Mouse (Mus musculus) gastrocnemius, adult 2 months (tissue): ENCODE measurements around the gene Actl10. TPM values are rescaled to one million over a fixed set of nuclear protein-coding genes. Genes with fewer than 3 reads are reported as not detected.
A peak's percentile ranks its signal among the peaks of the same experiment; 100 is the strongest.

ENCODE experiments used
- DNase-seq: peaks from one replicate; pipeline ENCODE4 v3.0.0; 2022
- H3K27ac ChIP-seq: fragments of 200-600 bp; 2 replicates; pipeline ENCODE4 v1.8.1; 2022; ENCODE audit warnings: mild to moderate bottlenecking
- H3K4me3 ChIP-seq: fragments of 200-600 bp; 2 replicates; pipeline ENCODE4 v1.8.1; 2022; ENCODE audit warnings: mild to moderate bottlenecking, moderate library complexity
- CTCF ChIP-seq: fragments of 200-600 bp; IDR thresholded peaks from 2 replicates; pipeline ENCODE4 v1.8.1; 2022; ENCODE audit warnings: antibody characterized with exemption, mild to moderate bottlenecking, moderate library complexity
- intact Hi-C: fragments of 180-260 bp; cut with DNase I; formaldehyde crosslinking; loops from one replicate; pipeline ENCODE4 v1.15.1; 2025
- total RNA-seq, 2 experiments: library from RNA; stranded (reverse); gene quantifications; 2 replicates each; pipeline ENCODE4 v1.2.3; 2021

Actl10 gene
- total RNA-seq, 2 experiments from 2014 or later, result not detected

DNA sequence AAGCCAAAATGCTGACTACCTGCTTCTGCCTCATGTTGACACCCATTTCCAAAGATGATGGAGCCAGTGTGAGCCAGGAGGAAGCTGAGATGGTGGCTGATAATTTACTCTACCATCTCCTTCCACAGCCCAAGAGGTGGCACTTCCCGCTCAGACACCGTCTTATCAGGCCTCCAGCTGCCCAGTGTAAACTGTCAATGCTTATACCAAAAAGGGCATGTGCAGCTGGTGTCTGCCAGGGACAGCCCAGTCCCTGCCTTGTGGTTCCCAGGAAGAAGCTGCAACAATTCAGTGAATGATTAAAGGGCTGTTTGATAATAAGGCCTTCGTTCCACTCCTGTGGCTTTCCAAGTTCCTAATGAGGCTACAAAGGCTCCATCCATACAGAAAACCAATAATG is 12.9 kb upstream of the Actl10 start:
- TF ChIP-seq CTCF, result no peak
- no peak overlapping the region for H3K27ac ChIP-seq
- H3K4me3 ChIP-seq, result no peak overlapping the region
- intact Hi-C loops, result loop anchor here (2.0 kb wide), 1 partner anchor 122 kb away; no protein-coding TSS in a partner anchor
- DNase-seq, result no peak

GRCm38 (mm10) chr2:154539720-154540119 is 11.9 kb upstream of the Actl10 start:
- DNase-seq, result peak; percentile 46
- Histone ChIP-seq H3K4me3 (no peak overlapping the region), H3K27ac (no peak overlapping the region)
- intact Hi-C loops, result loop anchor here (2.0 kb wide), 1 partner anchor 123 kb away; no protein-coding TSS in a partner anchor
- peak; percentile 71 for TF ChIP-seq CTCF

DNA sequence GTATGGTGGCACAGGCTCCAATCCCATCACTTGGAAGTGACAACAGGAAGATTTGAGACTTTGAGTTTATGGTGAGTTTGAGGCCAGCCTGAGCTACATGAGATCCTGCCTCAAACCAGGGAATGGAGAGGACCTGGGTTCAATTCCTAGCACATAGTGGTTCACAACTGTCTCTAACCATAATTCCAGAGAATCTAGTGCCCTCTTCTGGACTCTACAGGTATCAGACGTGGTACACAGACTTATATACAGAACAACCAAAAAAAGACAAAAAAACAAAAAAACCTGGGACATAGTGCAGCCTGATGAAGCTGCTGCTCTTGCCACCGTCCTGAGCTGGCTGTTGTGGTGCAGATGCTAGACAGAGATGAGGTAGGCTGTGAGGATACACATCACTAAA is 9.9 kb upstream of the Actl10 start:
- intact Hi-C loops, result no loop called here
- Histone ChIP-seq H3K27ac (no peak overlapping the region), H3K4me3 (no peak overlapping the region)
- DNase-seq, result no peak
- TF ChIP-seq CTCF, result peak; percentile 23; the same call in 1 of the 2 replicates

DNA sequence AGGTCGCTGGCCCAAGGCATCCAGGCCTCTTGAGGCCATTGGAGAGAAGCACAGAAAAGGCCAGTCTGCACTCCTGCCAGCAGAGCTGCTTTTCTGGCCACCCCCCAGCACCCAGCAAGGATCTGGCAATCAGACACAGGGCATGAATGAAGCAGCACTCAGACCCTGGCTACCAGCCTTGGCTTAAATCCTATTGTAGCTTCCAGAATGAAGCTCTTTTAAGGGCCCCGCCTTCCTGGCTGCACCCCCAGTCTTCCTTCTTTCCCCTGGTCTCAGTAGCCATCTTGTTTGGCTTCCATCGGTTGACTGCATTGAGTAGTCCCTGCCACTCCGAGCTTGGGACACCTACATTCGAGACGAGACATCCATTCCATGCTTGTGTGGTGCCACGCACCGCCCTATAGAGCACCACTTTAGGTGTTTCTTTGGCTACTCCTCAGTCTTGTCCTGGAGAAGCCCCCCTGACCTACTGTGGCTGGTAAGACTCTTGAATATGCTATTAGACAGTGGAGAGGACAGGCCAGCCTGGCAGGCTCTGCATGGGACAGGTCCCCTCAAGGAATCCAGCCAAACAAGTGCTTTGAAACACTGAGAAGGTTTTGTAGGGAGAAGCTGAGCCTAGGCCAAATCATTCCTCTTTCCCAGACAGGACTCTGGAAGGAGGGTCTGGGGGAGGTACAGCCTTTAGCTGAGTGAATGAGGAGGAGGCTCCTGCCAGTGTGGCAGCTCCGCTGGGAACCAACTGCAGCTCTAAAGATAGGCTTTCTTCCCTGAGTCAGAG is 7.8 kb upstream of the Actl10 start:
- TF ChIP-seq CTCF, result no peak
- intact Hi-C loops, result no loop called here
- H3K4me3 ChIP-seq, result no peak overlapping the region
- DNase-seq, result peak; percentile 84
- peak overlapping the region; percentile 46 for H3K27ac ChIP-seq

DNA sequence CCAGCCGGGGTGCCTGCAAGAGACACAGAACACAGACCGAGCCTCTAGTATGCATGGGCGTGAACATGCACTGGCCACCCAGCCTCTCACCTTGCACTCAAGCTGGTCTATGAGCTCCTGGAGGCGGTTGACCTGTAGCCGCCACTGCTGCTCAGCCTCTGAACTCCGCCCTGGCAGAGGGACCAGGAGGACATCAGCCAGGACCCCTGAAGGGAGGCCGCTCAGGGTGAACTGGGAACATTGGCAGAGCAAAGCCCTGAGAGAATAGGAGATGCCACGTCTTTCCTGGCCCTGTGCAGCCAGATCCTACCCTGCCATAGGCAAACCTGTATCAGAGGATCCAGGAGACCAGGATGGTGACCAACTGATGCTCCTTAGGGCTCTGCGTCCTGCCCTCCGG is 4.9 kb upstream of the Actl10 start, which contains the start of gene 1700003F12Rik:
1700003F12Rik (plus strand) TSS at position 375 of the 400 bp plus-strand sequence.
- Histone ChIP-seq H3K27ac (no peak within 1 kb of the TSS), H3K4me3 (no peak within 1 kb of the TSS)
- no peak for DNase-seq
- intact Hi-C loops, result no loop called here
- no peak for TF ChIP-seq CTCF

GRCm38 (mm10) chr2:154548688-154549087 is 2.9 kb upstream of the Actl10 start:
- no peak for TF ChIP-seq CTCF
- DNase-seq, result peak; percentile 44
- H3K4me3 ChIP-seq, result no peak overlapping the region
- intact Hi-C loops, result no loop called here
- H3K27ac ChIP-seq, result no peak overlapping the region

GRCm38 (mm10) chr2:154549127-154549885 is 2.3 kb upstream of the Actl10 start:
- intact Hi-C loops, result no loop called here
- Histone ChIP-seq H3K27ac (no peak overlapping the region; the same call in 1 of the 2 replicates), H3K4me3 (peak overlapping the region; percentile 70)
- DNase-seq, result peak; percentile 81
- TF ChIP-seq CTCF, result no peak

DNA sequence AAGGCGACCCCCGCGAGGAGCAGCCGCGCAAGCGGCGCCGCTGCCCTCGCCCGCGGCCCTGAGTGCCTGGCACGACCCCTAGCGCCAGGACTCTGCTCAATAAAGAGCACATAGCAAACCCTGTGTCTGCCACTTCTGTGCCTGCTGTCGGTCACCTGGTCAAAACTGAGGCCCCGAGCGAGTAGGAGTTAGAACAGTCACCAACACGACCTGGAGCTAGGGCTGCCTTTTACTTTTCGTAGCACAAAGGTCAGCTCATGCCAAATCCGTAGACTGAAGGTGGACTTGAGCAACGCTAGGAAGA is 1.7 kb upstream of the Actl10 start:
- peak; percentile 17; the same call in 1 of the 2 replicates for TF ChIP-seq CTCF
- peak overlapping the region; percentile 70 for H3K4me3 ChIP-seq
- H3K27ac ChIP-seq, result no peak overlapping the region
- no peak for DNase-seq
- intact Hi-C loops, result loop anchor here (5.0 kb wide), 1 partner anchor 62 kb away; the partner anchor contains the start of genes 4930519P11Rik and Zfp341

- peak; percentile 4 for DNase-seq
- intact Hi-C loops, result loop anchor here (5.0 kb wide), 1 partner anchor 61 kb away; the partner anchor contains the start of genes 4930519P11Rik and Zfp341
- H3K4me3 ChIP-seq, result no peak overlapping the region
Observed at GRCm38 (mm10) chr2:154550937-154551336, 639 bp upstream of the Actl10 start.

GRCm38 (mm10) chr2:154551927-154552326 is 351 bp downstream of the Actl10 start:
- H3K27ac ChIP-seq, result peak overlapping the region; percentile 78
- intact Hi-C loops, result loop anchor here (5.0 kb wide), 1 partner anchor 60 kb away; the partner anchor contains the start of genes 4930519P11Rik and Zfp341
- no peak for DNase-seq
- peak overlapping the region; percentile 74 for H3K4me3 ChIP-seq
- TF ChIP-seq CTCF, result no peak

More at GRCm38 (mm10) chr2:154550937-154551336, 639 bp upstream of the Actl10 start:
- no peak for TF ChIP-seq CTCF
- no peak overlapping the region for H3K27ac ChIP-seq

- DNase-seq, result peak; percentile 88
- H3K4me3 ChIP-seq, result peak overlapping the region; percentile 74
- H3K27ac ChIP-seq, result peak overlapping the region; percentile 78
- intact Hi-C loops, result loop anchor here (5.0 kb wide), 1 partner anchor 60 kb away; the partner anchor contains the start of genes 4930519P11Rik and Zfp341
- peak; percentile 79 for TF ChIP-seq CTCF
Observed at GRCm38 (mm10) chr2:154552424-154552907, 890 bp downstream of the Actl10 start.

- TF ChIP-seq CTCF, result no peak
Observed at GRCm38 (mm10) chr2:154555235-154555634, 3.7 kb downstream of the Actl10 start.

More at GRCm38 (mm10) chr2:154555235-154555634, 3.7 kb downstream of the Actl10 start:
- DNase-seq, result no peak
- Histone ChIP-seq H3K27ac (no peak overlapping the region), H3K4me3 (no peak overlapping the region)
- intact Hi-C loops, result loop anchor here (5.0 kb wide), 1 partner anchor 387 kb away; no protein-coding TSS in a partner anchor
